Mouse (Mus musculus) cerebral cortex, adult 2 months (tissue): Measurements from ENCODE around the gene 4930455H04Rik.

ENCODE experiments used
- WGBS: fragments of 180-500 bp; shearing (Covaris S2); methylation state at CpG from one replicate; pipeline ENCODE4 v1.1.7; 2018; 5-methylcytosine and 5-hydroxymethylcytosine counted together

4930455H04Rik gene

DNA sequence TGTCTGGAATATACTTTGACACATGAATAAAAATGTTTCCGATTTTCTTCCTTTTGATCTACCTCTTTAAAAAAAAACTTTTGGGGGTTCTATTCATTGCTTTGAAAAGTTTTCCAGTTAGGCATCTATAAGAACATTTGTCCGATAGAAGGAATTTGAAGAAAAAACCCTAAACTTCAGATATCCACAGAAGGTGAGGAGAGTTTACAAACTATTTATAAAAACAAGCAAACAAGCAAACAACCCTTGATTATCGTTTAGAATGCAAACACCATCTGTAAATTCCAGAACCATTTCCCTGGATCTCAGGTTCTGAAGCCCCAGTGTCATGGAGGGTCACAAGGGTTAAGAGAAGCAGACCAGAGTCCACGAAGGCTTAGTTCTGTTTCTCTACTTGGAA lies at the start of gene 4930455H04Rik:
Gene 4930455H04Rik (plus strand): TSS at position 301 of the 400 bp plus-strand sequence.
- 24% methylated on average over 4 of the region's 4 CpGs for WGBS

DNA sequence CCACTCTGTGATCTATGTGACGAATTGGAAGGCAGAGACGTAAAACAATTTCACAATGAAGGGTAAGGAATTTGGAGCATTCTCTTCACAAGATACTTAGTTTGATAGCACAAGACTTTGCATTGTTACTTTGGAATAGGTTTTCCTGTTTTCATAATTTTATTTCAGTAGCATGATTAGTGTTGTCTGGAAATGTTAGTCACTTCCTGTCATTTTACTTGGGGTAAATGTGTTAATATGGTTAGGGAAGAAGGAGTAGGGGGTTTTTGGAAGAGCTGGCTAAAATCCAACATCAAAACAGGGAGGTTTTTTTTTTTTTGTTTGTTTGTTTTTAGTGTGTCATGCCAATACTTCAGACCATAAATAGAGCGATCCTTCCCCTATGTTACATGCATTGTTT lies 46.5 kb upstream of the 4930455H04Rik start:
- 81% methylated on average over 3 of the region's 3 CpGs for WGBS

DNA sequence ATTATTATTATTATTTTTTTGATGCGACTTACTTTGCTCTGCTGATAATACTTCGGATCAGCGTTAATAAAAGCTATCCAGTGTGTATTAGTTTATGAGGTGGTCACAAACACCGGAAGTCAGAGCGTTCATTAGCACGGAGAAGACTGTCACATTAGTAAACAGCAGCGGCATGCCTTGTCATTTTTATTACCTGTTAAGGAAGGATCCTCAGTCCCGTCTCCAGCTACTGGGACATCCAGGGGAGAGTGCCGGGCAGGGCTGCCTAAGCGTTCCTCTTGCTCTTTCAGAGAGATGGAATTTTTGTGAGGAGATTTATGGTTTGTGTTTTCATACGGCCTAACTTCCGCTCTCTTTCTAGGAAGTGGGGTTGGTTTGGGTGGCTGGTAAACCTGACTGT lies 45.0 kb upstream of the 4930455H04Rik start:
- 90% methylated on average over 12 of the region's 12 CpGs for WGBS

DNA sequence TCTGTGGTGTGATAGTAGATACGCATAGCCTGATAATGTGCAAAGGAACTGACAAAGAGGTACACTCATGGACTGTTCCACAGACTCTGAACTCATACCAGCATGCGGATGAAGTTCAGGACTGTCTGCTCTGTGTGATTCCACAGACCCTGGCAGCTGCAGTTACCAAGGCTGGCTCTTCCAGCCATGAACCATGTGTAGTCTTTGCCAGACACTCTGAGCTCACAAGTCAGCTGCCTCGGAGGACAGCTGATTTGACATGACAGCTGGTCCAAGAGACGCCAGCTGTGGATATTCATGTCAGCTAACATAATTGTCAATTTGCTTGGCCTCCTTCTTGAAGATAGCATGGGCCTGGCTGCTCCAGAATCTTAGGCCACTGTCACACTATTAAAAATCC lies 39.1 kb upstream of the 4930455H04Rik start:
- WGBS: 80% methylated on average over 4 of the region's 4 CpGs

DNA sequence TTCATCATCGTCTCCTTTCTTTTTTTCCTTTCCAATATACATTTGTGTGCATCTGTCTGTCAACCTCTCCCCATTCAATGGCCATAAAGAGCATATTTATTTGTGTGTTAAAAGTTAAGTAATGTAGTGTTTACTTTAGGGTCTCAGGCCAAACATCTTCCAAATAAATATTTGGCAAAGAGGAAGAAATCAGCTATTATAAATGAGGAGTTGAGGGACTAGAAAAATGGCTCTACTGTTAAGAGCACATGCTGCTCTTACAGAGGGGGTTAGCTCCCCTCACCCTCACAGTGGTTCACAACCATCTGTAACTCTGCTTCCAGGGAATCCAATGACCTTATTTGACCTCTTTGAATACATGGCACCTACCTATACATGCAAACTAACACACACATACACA lies 34.9 kb upstream of the 4930455H04Rik start:
- 95% methylated on average over 1 of the region's 1 CpGs for WGBS

DNA sequence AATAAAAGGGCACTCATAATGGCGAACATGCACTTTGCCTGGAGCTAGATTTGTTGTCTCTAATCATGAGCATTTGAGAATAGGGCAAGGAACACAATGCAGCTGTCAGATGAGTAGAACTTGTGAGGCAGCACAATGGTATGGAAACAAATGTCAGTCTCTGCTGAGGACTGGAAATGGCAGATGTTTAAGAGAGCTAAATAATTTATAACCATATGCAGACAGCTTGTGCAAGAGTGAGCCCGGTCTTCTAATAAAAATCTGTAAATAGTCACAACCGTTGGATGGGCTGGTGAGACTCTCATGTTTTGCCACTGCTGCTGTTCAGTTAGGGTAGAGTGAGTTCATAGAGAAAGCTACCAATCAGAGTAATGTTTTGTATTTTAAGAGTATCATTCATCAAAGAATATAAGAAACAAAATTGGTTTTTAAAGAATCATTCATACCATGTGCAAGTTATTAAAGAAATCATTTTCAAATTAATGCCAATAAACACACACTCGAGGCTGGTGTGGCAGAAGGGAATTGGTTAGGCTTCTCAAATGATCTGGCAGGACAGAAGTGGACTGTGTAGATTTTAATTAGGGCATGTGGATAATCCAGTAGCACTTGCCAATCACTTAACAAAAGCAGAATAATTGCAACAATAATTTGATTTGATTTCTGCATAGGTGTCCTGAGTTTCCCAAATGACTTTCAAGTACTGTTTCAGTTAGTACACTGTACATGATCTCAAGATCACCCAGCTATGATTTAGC lies 31.0 kb upstream of the 4930455H04Rik start:
- WGBS: 55% methylated on average over 4 of the region's 4 CpGs

DNA sequence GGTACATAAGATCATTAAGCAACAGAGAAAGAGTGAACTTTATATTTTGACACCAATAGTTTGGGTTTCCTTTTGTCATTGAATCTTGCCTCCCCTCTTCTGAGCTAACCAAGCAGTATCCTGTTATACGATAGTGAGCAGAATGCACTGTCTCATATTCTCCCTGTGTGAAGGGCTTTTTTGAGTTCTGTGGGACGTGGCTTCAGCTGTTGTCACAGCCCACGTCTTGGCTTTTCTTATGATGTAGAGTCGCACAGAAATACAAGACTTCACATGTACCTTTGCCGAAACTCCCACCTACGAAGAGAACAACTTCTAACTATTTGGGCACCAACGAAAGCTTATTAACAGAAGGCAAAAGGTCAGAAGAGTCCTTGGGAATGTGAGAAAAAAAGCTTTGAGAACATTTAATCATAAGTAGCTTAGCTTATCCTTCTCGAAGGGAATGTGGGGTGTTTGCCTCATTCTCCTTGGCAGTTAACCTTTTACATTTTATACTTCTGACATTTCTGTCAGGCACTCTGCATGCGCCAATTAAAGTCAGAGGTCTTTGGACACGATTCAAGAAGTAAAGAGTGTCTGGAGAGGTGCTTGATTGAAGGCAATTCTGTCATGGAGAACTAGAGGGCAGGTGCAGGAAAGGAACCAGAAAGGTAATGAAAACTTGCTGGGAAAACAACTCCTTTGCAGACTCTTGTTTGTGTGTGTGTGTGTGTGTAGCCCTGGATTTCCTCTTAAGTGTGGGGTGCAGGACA lies 27.1 kb upstream of the 4930455H04Rik start:
- WGBS: 50% methylated on average over 10 of the region's 10 CpGs

DNA sequence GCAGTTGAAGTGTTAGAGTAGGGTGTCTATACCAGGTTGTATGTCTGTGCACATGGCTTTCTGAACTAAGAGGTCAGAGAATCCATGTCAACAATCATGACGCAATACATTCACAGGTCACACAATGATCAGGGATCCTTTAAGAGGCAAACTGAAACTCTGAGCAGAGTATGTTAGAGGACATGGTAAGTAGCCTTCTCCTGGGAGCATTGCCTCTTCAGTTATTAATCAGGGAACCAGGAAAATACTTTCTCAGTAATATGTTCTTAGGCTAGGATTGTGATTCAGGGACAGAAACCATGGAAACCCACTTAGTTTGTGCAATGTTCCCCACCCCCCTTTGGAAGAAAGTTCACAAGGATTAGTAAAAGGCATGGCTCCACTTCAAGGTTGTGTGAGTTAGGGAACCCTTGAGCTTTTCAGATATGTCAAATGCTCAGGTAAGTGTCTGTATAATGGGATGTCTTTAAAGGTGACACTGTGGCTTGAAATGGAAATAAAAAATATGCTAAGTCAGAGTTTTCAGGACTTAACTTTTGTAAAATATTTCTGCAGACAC lies 26.4 kb upstream of the 4930455H04Rik start:
- 98% methylated on average over 1 of the region's 1 CpGs for WGBS

DNA sequence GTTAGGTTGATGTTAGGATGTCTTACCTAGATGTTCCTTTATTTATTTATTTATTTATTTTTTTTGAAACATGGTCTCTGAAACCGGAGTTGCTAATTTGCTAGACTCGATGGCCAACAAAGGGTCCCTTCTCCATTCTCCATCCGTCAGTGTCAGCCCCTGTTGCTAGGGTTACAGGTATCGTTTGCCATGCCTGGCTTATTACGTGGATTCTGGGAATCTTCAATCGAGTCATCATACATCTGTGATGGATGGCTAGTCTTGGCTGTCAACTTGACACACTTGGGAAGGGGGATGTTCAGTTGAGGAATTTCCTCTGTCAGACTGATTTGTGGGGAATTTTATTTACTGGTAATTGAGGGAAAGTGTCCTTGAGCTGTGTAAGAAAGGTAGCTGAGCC lies 25.3 kb upstream of the 4930455H04Rik start:
- 68% methylated on average over 6 of the region's 6 CpGs for WGBS

DNA sequence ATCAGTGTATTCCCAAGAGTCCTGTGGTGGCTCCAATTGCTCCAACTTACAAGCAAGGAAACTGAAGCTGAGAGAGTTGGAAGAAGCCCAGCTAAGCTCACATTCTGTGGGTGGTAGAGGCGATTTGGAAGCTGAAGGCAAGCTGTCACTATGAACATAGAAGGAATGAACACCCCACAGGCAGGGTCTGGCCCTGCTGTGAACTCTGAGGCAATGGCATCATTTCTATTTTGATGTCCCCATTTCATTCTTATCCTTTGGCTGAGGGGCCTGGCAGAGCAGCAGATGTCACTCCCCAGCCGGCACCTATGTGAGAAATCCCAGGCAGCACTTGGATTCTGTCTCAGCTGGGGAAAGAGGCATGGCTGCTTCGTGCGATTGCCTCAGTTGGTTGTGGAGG lies 24.6 kb upstream of the 4930455H04Rik start:
- WGBS: 47% methylated on average over 4 of the region's 4 CpGs

DNA sequence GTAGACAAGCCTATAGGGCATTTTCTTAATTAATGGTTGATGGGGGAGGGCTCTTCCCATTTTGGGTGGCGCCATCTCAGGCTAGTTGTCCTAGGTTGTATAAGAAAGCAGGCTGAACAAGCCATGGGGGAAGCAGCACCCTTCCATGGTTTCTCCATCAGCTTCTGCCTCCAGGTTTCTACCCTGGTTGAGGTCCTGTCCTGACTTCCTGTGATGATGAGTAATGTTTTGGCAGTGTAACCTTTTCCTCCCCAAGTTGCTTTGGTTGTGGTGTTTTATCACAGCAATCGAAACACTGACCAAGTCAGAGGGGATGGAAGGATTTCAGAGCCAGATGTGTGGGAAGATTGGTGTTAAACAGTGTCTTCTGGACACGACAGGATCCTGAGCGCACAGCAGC lies 21.6 kb upstream of the 4930455H04Rik start:
- WGBS: 82% methylated on average over 4 of the region's 4 CpGs

DNA sequence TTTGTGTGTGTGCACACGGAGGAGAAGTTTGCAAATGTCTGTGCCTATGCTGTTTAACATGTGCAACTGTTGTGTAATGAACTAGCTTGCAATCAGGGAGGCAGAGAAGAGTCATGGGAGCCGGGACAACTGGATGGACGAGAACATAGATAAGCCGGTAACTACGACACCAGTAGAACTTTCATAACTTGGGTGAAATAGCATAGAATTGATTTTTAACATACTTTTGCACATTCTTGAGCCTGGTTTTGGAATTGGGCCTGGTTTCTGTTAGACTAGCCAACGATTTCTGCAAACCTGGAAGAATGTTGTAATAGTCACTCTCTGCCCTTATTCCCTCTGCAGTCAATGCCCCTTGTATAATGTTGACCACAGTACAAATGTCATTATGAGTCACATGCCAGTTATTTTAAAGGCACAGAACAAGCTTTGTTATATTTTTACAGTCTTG lies 17.4 kb upstream of the 4930455H04Rik start:
- WGBS: 84% methylated on average over 6 of the region's 6 CpGs

DNA sequence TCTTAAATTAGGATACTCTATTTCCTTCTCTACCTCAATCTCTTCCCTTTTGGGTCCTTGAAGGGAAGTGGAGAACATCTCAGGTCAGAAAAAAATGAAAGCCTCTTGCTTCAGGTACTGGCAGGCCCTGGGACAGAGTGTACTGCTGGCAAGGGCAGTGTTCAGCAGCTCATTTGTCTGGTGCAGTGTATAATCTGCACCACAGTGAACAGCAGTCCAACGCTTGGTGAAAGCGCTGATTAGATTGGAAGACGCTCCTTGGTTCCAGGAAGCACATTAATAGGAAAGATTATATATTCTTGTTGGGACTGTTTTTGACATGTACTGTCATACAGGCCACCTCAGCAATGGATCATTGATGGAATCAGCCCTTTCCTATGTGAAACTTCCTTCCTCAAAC lies 16.6 kb upstream of the 4930455H04Rik start:
- WGBS: 91% methylated on average over 3 of the region's 3 CpGs

DNA sequence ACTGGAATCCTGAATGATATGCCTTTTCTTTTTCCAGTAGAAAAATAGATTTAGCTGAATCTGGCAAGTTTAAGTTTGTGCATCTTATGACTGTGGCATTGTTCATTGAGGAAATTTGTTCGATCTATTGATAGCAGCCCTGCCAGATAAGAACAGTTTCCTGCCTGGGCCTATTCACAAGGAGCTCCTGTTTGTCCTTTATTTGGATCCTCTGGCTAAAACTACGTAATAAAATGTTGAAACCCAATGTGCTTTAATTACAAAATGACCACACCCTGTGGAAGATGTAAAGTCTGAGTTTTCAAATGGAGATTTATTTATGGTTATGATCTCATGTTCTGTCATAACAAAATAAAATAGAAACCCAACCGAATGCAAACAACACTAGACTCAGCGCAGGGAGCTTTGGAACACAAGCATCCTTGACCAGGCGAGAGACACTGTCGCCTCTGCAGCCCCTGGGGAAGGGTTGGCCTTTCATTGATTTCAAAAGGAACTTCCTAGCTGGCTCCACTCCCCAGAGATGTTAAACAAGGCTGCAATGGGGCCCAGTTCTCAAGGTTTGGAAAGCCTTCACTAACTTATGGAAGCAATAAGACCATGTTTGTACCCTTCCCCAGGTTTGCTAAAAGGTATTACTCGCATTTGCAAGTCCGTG lies 15.7 kb upstream of the 4930455H04Rik start:
- 70% methylated on average over 8 of the region's 8 CpGs for WGBS

DNA sequence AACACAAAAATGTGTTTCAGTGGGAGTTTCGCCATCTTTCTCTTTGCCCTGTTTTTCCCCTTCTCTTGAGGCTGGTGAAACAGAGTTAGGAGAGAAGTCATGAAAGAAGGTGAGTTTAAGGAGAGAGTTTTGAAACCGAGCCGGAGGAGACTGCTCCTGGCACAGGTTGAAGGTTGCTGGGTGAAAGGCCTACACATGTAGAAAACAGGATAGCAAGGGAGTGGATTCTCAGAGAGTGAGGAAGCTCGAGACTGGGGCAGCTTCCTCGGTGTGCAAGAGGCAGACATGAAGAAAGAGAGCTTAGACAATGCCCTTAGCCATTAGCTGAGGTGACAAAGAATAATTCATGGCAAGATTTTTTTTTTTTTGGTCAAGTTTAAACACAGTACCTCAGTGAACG lies 14.7 kb upstream of the 4930455H04Rik start:
- WGBS: 86% methylated on average over 6 of the region's 6 CpGs

DNA sequence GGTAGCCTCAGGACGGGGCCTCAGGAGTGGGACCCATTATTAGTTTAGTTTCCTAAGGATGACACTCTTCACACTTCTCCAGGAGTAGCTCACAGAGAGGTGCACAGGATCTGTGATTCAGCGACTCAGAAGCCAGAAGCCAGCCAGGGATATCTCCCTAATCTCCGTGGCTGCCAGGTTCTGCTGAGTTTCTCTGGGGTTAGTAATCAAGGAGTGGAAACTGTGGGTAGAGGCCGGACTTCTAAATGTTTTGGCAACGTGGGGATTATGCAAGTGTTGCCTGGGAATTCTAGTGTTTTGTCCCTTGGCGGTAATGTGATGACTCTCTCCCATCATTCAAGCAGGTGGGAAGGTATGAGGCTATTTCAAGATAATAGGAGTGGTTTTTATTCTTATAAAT lies 13.0 kb upstream of the 4930455H04Rik start:
- WGBS: 59% methylated on average over 6 of the region's 6 CpGs

DNA sequence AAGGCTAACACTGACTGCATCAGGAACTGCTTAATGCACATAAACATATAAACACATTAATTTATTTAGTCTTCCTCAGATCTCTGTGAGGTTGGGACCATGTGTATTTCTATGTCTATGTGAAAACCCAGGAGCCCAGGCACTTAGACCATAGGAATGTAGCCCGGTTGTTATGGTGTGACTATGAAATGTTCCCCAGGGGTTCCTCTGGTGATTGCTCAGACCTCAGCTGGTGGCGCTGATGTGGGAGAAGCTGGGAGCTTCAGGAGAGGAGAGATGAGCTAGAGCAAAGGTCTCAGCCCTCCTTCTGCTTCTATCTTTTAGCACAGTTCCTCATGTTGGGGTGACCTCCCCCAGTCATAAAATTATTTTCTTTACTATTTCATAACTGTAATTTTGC lies 7.7 kb upstream of the 4930455H04Rik start:
- 71% methylated on average over 2 of the region's 2 CpGs for WGBS

DNA sequence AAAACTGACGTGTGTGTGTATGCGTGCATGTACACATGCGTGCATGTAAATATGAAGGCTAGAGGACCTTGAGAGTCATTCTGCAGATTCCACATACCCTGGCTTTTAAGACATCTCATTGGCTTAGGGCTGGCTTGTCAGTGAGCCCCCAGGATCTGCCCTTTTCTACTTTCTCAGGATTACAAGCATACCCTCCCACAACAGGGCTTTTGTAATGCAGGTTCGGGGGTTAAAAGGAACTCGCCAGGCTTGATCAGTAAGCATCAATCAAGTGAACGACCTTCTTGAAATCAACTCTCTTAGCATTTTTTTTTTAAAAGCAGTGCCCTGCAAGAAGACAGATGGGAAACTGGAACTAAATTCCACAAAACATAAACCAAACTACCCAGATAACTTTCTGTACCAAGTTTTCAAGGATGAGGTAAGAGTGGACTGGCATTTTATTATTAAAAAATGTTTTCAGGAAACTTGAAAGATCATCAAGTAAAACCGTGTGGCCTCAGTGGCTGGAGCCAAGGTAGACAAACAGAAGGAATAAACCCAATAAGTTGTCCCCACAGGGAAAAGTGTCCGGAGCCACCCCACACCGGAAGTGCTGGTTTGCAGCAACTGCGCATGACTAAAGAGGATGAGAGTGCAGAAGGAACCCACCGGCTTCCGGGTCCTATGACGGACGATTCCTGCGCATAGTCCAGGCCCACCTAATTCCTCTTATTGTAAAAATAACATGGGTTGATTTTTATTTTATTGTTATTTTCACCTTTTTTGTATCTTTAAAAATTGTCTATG lies 6.5 kb upstream of the 4930455H04Rik start:
- 77% methylated on average over 15 of the region's 15 CpGs for WGBS

DNA sequence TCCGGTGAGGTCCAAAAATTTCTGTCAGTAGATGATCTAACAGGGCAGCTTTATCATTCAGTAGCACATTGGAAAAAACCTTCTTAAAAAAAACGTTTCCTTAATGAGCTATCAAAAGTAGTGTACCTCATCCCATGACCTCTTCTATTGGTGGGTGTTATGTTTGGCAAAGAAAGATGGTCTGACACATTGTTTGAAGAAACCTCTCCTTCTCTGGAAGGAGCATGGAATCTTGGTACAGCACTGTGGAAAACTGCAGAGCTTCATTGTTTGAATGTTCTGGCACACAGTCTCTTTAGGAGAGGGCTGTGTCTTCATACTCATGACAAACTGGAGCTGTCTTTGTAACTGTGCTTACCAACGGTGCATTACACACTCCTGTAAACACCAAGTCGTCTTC lies 4.9 kb upstream of the 4930455H04Rik start:
- WGBS: 50% methylated on average over 4 of the region's 4 CpGs

DNA sequence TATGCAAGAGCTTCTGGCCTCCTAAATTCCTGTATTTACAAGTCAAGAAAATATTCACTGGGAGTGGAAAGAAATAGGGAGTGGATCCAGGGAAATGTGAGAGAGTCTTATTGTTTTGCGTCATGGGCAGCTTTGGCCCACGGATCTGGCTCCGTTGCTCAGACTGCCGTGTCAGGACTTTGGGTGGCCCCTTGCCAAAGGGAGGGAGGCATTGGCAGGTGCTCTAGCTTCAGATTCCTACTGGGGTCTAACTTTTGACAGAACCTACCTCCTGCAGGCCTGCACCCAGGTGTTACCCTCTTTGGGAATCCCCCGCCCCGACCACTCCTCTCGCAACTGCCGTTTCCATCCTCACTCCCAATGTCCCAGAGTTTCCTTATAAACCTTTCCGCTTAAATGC lies 3.6 kb upstream of the 4930455H04Rik start:
- 64% methylated on average over 9 of the region's 9 CpGs for WGBS

DNA sequence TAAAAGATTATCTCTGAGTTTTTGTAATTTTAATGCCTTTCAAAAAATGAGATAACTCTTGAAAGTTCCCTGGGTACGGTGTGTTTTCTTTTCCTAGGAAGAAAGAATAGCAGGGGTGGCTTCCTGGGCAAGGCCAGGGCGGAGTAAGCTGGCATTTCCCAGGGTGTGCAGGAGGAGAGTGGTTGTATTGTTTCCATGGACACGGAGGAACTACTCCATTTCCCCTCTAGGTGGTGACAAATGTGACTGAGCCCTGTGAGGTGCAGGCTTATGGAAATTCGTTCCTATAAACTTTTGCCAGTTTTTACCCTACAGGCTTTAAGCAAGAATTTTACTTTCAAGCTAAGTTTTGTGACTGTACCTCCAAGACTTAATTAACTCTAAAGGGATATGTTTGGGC lies 1.8 kb upstream of the 4930455H04Rik start:
- 13% methylated on average over 4 of the region's 4 CpGs for WGBS

DNA sequence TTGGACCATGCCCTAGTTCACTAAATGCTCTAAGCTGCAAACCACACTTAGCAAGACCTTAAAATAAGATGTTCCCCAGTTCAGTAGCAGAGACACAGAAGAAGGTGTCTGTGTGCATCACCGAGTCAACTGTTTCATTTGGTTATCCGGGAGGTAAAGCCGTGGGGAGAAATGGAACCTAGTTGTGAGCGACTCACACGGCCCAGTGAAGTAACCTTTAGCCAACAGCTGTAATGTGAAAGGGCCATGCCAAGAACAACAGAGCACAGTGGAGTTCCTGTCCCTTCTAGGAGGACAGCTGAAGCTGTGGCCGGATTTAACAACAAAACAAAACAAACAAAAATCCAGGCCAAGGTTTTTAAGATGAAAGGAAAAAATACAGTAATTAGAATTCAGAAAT lies 1.3 kb upstream of the 4930455H04Rik start:
- WGBS: 20% methylated on average over 6 of the region's 6 CpGs
